11 mouse cellular contexts compared by ENCODE assay signal in genomic region chr11:53524905-53525304, GRCm38 (mm10). TPM values are rescaled to one million over a fixed set of nuclear protein-coding genes. Genes with fewer than 3 reads are reported as not detected.
DNase-seq lines count a peak whose midpoint lies in the region; TF ChIP-seq lines count a peak whose summit lies in the region.
"Had no signal": no experiment of that assay in that cellular context is flagged by ENCODE, and none has a peak within 500 bp of the region (broad histone marks: within the 10 kb centered on the region; RNA-seq: fewer than 3 reads in every experiment).

No protein-coding gene starts in this region.

- peak; percentile 53 for TF ChIP-seq CTCF in kidney, adult 2 months (conservative IDR thresholded peaks at IDR 0.05; ENCODE audit: insufficient read depth, insufficient read length, low read depth, low read length)

- H3K4me3 ChIP-seq in kidney, adult 2 months (ENCODE audit: insufficient read depth, low read depth, low read length), result no peak overlapping the region
- H3K4me3 ChIP-seq: embryonic facial prominence, embryonic 12.5 days; stomach, embryonic 15.5 days had no signal

- intact Hi-C loops in left cerebral cortex, postnatal 25 days (cut with DNase I), result no loop called here

- peak overlapping the region; percentile 53 for H3K27ac ChIP-seq in kidney, adult 2 months (ENCODE audit: insufficient read depth, low read depth, low read length)
- H3K27ac ChIP-seq: embryonic facial prominence, embryonic 12.5 days; stomach, embryonic 15.5 days had no signal

- no peak for TF ChIP-seq POLR2A in kidney, adult 2 months (IDR thresholded peaks at IDR 0.05; ENCODE audit: low read depth, low read length)

- no peaks in the 10 kb centered on the region for H3K27me3 ChIP-seq in kidney, adult 2 months (replicated peaks; ENCODE audit: control insufficient read depth, insufficient read depth, low read length)
- H3K27me3 ChIP-seq: embryonic facial prominence, embryonic 12.5 days; stomach, embryonic 15.5 days had no signal

- H3K36me3 ChIP-seq in kidney, adult 2 months (ENCODE audit: control insufficient read depth, insufficient read depth, low read length), result no peaks in the 10 kb centered on the region
- H3K36me3 ChIP-seq: embryonic facial prominence, embryonic 12.5 days; stomach, embryonic 15.5 days had no signal

- DNase-seq in adrenal gland, postnatal 36 days, result peak; percentile 37 to 48
- no peak for DNase-seq in adrenal gland, adult 18-20 months (ENCODE audit: low spot score in 2 of 2)
- no peak for DNase-seq in kidney, adult 2 months
- no peak for DNase-seq in kidney, adult 8-10 months
- DNase-seq in R1 (ENCODE audit: low read depth, low spot score), result peak; percentile 73
- peak; percentile 57 for DNase-seq in lung, postnatal 10 days
- no peak for DNase-seq in frontal cortex, postnatal 14 days (ENCODE audit: low spot score in 2 of 2)
- DNase-seq in left cerebral cortex, postnatal 25 days (ENCODE audit: low spot score in 2 of 2), result no peak

- H3K4me1 ChIP-seq in kidney, adult 2 months (ENCODE audit: control insufficient read depth, insufficient read depth, low read length), result peaks cover 14% of the 10 kb centered on the region

- WGBS in kidney, adult 2 months, result 81% methylated on average over 6 of the region's 6 CpGs

RNA-seq across cellular contexts. Expression of gene Sept8, which starts 5.8 kb away (rescaled TPM):
- total RNA-seq in adrenal gland, postnatal 36 days (2021), result 10 to 100 TPM; 35.0 to 42.6 TPM
- 10 to 100 TPM; 28.9 to 32.1 TPM for total RNA-seq in adrenal gland, adult 18-20 months (2021)
- polyA plus RNA-seq in kidney, adult 2 months (2012; rRNA removed), result 15.6 and 16.3 TPM in 2 replicates
- 100 to 1,000 TPM; 299 to 327 TPM for total RNA-seq in left cerebral cortex, postnatal 25 days (2021)

RNA-seq across cellular contexts. Expression of gene Kif3a, which starts 42.3 kb away (rescaled TPM):
- total RNA-seq in adrenal gland, postnatal 36 days (2021), result 10 to 100 TPM; 24.1 to 31.1 TPM
- 10 to 100 TPM; 23.2 to 25.9 TPM for total RNA-seq in adrenal gland, adult 18-20 months (2021)
- 7.4 and 7.5 TPM in 2 replicates for polyA plus RNA-seq in kidney, adult 2 months (2012; rRNA removed)
- 100 to 1,000 TPM; 129 to 130 TPM for total RNA-seq in left cerebral cortex, postnatal 25 days (2021)

RNA-seq across cellular contexts. Expression of gene Sowaha, which starts 44.8 kb away (rescaled TPM):
- under 1 TPM; 0.20 to 0.30 TPM for total RNA-seq in adrenal gland, postnatal 36 days (2021)
- under 1 TPM; 0.19 to 0.30 TPM for total RNA-seq in adrenal gland, adult 18-20 months (2021)
- polyA plus RNA-seq in kidney, adult 2 months (2012; rRNA removed), result 0.84 and 1.8 TPM in 2 replicates
- total RNA-seq in left cerebral cortex, postnatal 25 days (2021), result 10 to 100 TPM; 79.1 to 79.3 TPM

RNA-seq across cellular contexts. Expression of gene Gm9945, which starts 44.9 kb away (rescaled TPM):
- total RNA-seq in adrenal gland, postnatal 36 days (2021), result not detected
- total RNA-seq in adrenal gland, adult 18-20 months (2021), result not detected
- not detected in 2 replicates for polyA plus RNA-seq in kidney, adult 2 months (2012; rRNA removed)
- 1 to 10 TPM; 3.3 TPM for total RNA-seq in left cerebral cortex, postnatal 25 days (2021)
- polyA plus RNA-seq: embryonic facial prominence, embryonic 12.5 days; stomach, embryonic 15.5 days had no signal

RNA-seq across cellular contexts. Expression of gene Gm9837, which starts 54.6 kb away (rescaled TPM):
- total RNA-seq in adrenal gland, postnatal 36 days (2021), result not detected
- not detected for total RNA-seq in adrenal gland, adult 18-20 months (2021)
- not detected in 2 replicates for polyA plus RNA-seq in kidney, adult 2 months (2012; rRNA removed)
- total RNA-seq in left cerebral cortex, postnatal 25 days (2021), result not detected
- polyA plus RNA-seq: embryonic facial prominence, embryonic 12.5 days; midbrain, embryonic 11.5 days; stomach, embryonic 15.5 days had no signal

Comparison
In these comparisons a context has a peak if more than half of its experiments do, and no peak if none do; other contexts are left out.
1. DNase-seq: peak in adrenal gland, postnatal 36 days (2 of 2), R1 (single experiment) and lung, postnatal 10 days (single experiment); none in adrenal gland, adult 18-20 months (0 of 2), kidney, adult 2 months (single experiment), kidney, adult 8-10 months (0 of 2), frontal cortex, postnatal 14 days (0 of 2) and left cerebral cortex, postnatal 25 days (0 of 2).
2. RNA of gene Sept8, which starts 5.8 kb away (total RNA-seq): 299 to 327 TPM in left cerebral cortex, postnatal 25 days; 35.0 to 42.6 TPM in adrenal gland, postnatal 36 days and 28.9 to 32.1 TPM in adrenal gland, adult 18-20 months; every median in the first group is over 4 times any median in the second.
3. RNA of gene Kif3a, which starts 42.3 kb away (total RNA-seq): 129 to 130 TPM in left cerebral cortex, postnatal 25 days; 24.1 to 31.1 TPM in adrenal gland, postnatal 36 days and 23.2 to 25.9 TPM in adrenal gland, adult 18-20 months; every median in the first group is over 4 times any median in the second.
4. RNA of gene Sowaha, which starts 44.8 kb away (total RNA-seq): 79.1 to 79.3 TPM in left cerebral cortex, postnatal 25 days; 0.19 to 0.30 TPM in adrenal gland, adult 18-20 months and 0.20 to 0.30 TPM in adrenal gland, postnatal 36 days; every median in the first group is over 10 times any median in the second.